Mouse (Mus musculus) E14TG2a.4 (cell line): ENCODE results near the gene Hmga1.

Experiments used
- H3K27me3 ChIP-seq: 2 replicates; pipeline ENCODE4 v1.6.1; 2014; ENCODE audit warnings: low read length, control low read depth; ENCODE audit not compliant: insufficient read depth
- H3K36me3 ChIP-seq: 2 replicates; pipeline ENCODE4 v1.6.1; 2014; ENCODE audit warnings: low read length, control low read depth; ENCODE audit not compliant: insufficient read depth
- H3K4me1 ChIP-seq: replicated peaks from 2 replicates; pipeline ENCODE4 v1.6.1; 2014; ENCODE audit warnings: low read depth, low read length, control low read depth
- H3K4me3 ChIP-seq: replicated peaks from 2 replicates; pipeline ENCODE4 v1.5.1; 2014; ENCODE audit warnings: mild to moderate bottlenecking, low read length
- H3K9me3 ChIP-seq: 2 replicates; pipeline ENCODE4 v1.6.1; 2014; ENCODE audit warnings: low read length, control low read depth
- CTCF ChIP-seq: conservative IDR thresholded peaks from 2 replicates; pipeline ENCODE4 v1.5.1; 2014; ENCODE audit warnings: low read length
- NANOG ChIP-seq: IDR thresholded peaks from 2 replicates; pipeline ENCODE4 v1.6.1; 2014; ENCODE audit warnings: borderline replicate concordance, low read length, mixed read lengths
- POU5F1 ChIP-seq: IDR thresholded peaks from 2 replicates; pipeline ENCODE4 v1.6.1; 2014; ENCODE audit warnings: low read length, borderline replicate concordance

Gene Hmga1

GRCm38 (mm10) chr17:27556315-27557011 is at the start of gene Hmga1:
Gene Hmga1 (plus strand): TSS chr17:27556497.
- peak within 1 kb of the TSS; percentile 95 for H3K4me3 ChIP-seq
- peaks cover 29% of the 10 kb centered on the region for H3K36me3 ChIP-seq
- TF ChIP-seq POU5F1 (no peak), CTCF (no peak), NANOG (no peak)
- H3K4me1 ChIP-seq = peaks cover 70% of the 10 kb centered on the region
- H3K27me3 ChIP-seq = no peaks in the 10 kb centered on the region
- no peaks in the 10 kb centered on the region for H3K9me3 ChIP-seq

- Histone ChIP-seq H3K9me3 (0 out of 2 replicates have a peak, but pooled peaks cover 3% of the 10 kb centered on the region), H3K36me3 (no peaks in the 10 kb centered on the region), H3K4me3 (no peak overlapping the region), H3K27me3 (peaks cover 99% of the 10 kb centered on the region), H3K4me1 (peaks cover 47% of the 10 kb centered on the region)
- TF ChIP-seq NANOG = no peak
These were observed 49.3 kb upstream of the Hmga1 start for GRCm38 (mm10) chr17:27506871-27507590.

GRCm38 (mm10) chr17:27507591-27507945 is 48.7 kb upstream of the Hmga1 start:
- Histone ChIP-seq H3K4me3 (no peak overlapping the region), H3K4me1 (peaks cover 41% of the 10 kb centered on the region), H3K27me3 (peaks cover 100% of the 10 kb centered on the region), H3K36me3 (no peaks in the 10 kb centered on the region), H3K9me3 (0 out of 2 replicates have a peak, but pooled peaks cover 3% of the 10 kb centered on the region)
- TF ChIP-seq NANOG = no peak
- no peak for TF ChIP-seq POU5F1
- TF ChIP-seq CTCF = no peak

- no peak for TF ChIP-seq POU5F1
- no peak for TF ChIP-seq NANOG
- no peak for TF ChIP-seq CTCF
These were observed 48.3 kb upstream of the Hmga1 start for GRCm38 (mm10) chr17:27508002-27508401.

GRCm38 (mm10) chr17:27508513-27508912 is 47.8 kb upstream of the Hmga1 start:
- H3K27me3 ChIP-seq = peaks cover 95% of the 10 kb centered on the region
- TF ChIP-seq NANOG (no peak), POU5F1 (no peak), CTCF (no peak)
- no peaks in the 10 kb centered on the region for H3K36me3 ChIP-seq
- H3K4me3 ChIP-seq = no peak overlapping the region
- H3K9me3 ChIP-seq = 0 out of 2 replicates have a peak, but pooled peaks cover 3% of the 10 kb centered on the region
- H3K4me1 ChIP-seq = peaks cover 35% of the 10 kb centered on the region

More at GRCm38 (mm10) chr17:27508002-27508401, 48.3 kb upstream of the Hmga1 start:
- Histone ChIP-seq H3K9me3 (0 out of 2 replicates have a peak, but pooled peaks cover 3% of the 10 kb centered on the region), H3K4me3 (no peak overlapping the region), H3K36me3 (no peaks in the 10 kb centered on the region), H3K4me1 (peaks cover 37% of the 10 kb centered on the region), H3K27me3 (peaks cover 97% of the 10 kb centered on the region)

GRCm38 (mm10) chr17:27509056-27509455 is 47.2 kb upstream of the Hmga1 start:
- no peaks in the 10 kb centered on the region for H3K36me3 ChIP-seq
- H3K4me1 ChIP-seq = peaks cover 37% of the 10 kb centered on the region
- TF ChIP-seq NANOG = no peak
- TF ChIP-seq POU5F1 = no peak
- TF ChIP-seq CTCF = no peak
- H3K27me3 ChIP-seq = peaks cover 95% of the 10 kb centered on the region
- 0 out of 2 replicates have a peak, but pooled peaks cover 3% of the 10 kb centered on the region for H3K9me3 ChIP-seq
- no peak overlapping the region for H3K4me3 ChIP-seq

- Histone ChIP-seq H3K36me3 (no peaks in the 10 kb centered on the region), H3K9me3 (0 out of 2 replicates have a peak, but pooled peaks cover 3% of the 10 kb centered on the region), H3K4me3 (no peak overlapping the region), H3K4me1 (peaks cover 26% of the 10 kb centered on the region), H3K27me3 (peaks cover 95% of the 10 kb centered on the region)
- no peak for TF ChIP-seq NANOG
These were observed 45.8 kb upstream of the Hmga1 start for GRCm38 (mm10) chr17:27510258-27511124.

- TF ChIP-seq POU5F1 = no peak
- TF ChIP-seq CTCF = no peak
- TF ChIP-seq NANOG = no peak
- Histone ChIP-seq H3K4me1 (peaks cover 19% of the 10 kb centered on the region), H3K27me3 (peaks cover 95% of the 10 kb centered on the region), H3K4me3 (peak overlapping the region; percentile 74), H3K36me3 (no peaks in the 10 kb centered on the region), H3K9me3 (0 out of 2 replicates have a peak, but pooled peaks cover 3% of the 10 kb centered on the region)
These were observed 45.1 kb upstream of the Hmga1 start for GRCm38 (mm10) chr17:27511125-27511735.
